In the genomic region with DNA sequence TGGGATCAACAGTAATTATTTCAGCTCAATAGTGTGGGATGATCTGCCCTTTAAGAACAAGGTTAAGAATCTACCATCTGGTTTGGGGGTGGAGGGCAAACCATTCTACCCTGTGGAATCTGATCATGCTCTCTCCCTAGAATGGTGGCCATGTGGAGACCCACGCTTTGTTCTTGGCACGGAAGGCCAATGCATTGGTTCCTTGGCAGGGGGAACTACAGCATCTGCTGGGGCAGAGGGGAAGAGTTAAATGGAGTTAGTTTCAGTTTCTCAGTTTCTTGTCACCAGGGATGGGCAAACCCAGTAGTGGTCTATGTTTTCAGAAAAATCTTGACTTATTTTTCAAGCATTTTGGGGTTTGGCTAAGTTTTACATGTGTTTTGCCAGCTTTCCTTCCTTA, we compare ENCODE assay signal across 19 mouse cellular contexts.
DNase-seq lines count a peak whose midpoint lies in the region; ATAC-seq lines count a peak whose summit lies in the region.
"Had no signal": no experiment of that assay in that cellular context is flagged by ENCODE, and none has a peak within 500 bp of the region (broad histone marks: within the 10 kb centered on the region; RNA-seq: fewer than 3 reads in every experiment).

No protein-coding gene starts in this region.

- H3K9ac ChIP-seq in hindbrain, embryonic 13.5 days, result no peak overlapping the region
- H3K9ac ChIP-seq: forebrain, embryonic 12.5 days; heart, embryonic 13.5 days; hindbrain, embryonic 14.5 days had no signal

- H3K27me3 ChIP-seq in hindbrain, embryonic 10.5 days (ENCODE audit: insufficient read depth, poor library complexity, severe bottlenecking), result no peaks in the 10 kb centered on the region
- H3K27me3 ChIP-seq in hindbrain, embryonic 13.5 days, result no peaks in the 10 kb centered on the region
- H3K27me3 ChIP-seq: forebrain, embryonic 12.5 days had no signal

- 85% methylated on average over 2 of the region's 2 CpGs for WGBS in hindbrain, embryonic 10.5 days
- 71% methylated on average over 2 of the region's 2 CpGs for WGBS in hindbrain, embryonic 13.5 days

- peaks cover 16% of the 10 kb centered on the region; the same call in 1 of the 2 replicates for H3K4me1 ChIP-seq in hindbrain, embryonic 10.5 days (replicated peaks)
- H3K4me1 ChIP-seq in hindbrain, embryonic 13.5 days (replicated peaks), result peaks cover 10% of the 10 kb centered on the region; the same call in 1 of the 2 replicates

- no peak overlapping the region for H3K4me2 ChIP-seq in hindbrain, embryonic 13.5 days
- H3K4me2 ChIP-seq: forebrain, embryonic 12.5 days; heart, embryonic 13.5 days; hindbrain, embryonic 14.5 days had no signal

- H3K9me3 ChIP-seq in hindbrain, embryonic 10.5 days, result no peaks in the 10 kb centered on the region
- H3K9me3 ChIP-seq in hindbrain, embryonic 13.5 days, result no peaks in the 10 kb centered on the region
- H3K9me3 ChIP-seq: forebrain, embryonic 12.5 days; heart, embryonic 13.5 days had no signal

- peak; percentile 54 to 59 for DNase-seq in cerebellum, postnatal 14 days
- no peak for DNase-seq in cerebellum, postnatal 25 days
- no peak for DNase-seq in hindbrain, embryonic 10.5 days (ENCODE audit: low spot score)
- peak; percentile 82 for DNase-seq in left cerebral cortex, postnatal 4 days
- no peak for DNase-seq in left cerebral cortex, adult 8-10 months (ENCODE audit: low spot score in 2 of 2)
- DNase-seq in adipocyte (ENCODE audit: low spot score), result peak; percentile 39
- DNase-seq in spleen, postnatal 36 days (ENCODE audit: low spot score in 2 of 2), result no peak
- DNase-seq: adrenal gland, postnatal 14 days; cerebellum, adult 2 months; cerebellum, postnatal 36 days; gastrocnemius, postnatal 10 days; heart, adult 2 months; heart, postnatal 4 days had no signal

- no peak overlapping the region for H3K4me3 ChIP-seq in hindbrain, embryonic 10.5 days
- H3K4me3 ChIP-seq in hindbrain, embryonic 13.5 days, result no peak overlapping the region
- H3K4me3 ChIP-seq: forebrain, embryonic 12.5 days; heart, adult 2 months; heart, embryonic 13.5 days had no signal

- no peak for ATAC-seq in hindbrain, embryonic 13.5 days (ENCODE audit: low FRiP score)
- ATAC-seq: inflammation-experienced regulatory T-cells, adult 6 months; intestine, postnatal 0 days had no signal

- peak overlapping the region; percentile 53; the same call in 1 of the 2 replicates for H3K27ac ChIP-seq in hindbrain, embryonic 10.5 days
- H3K27ac ChIP-seq in hindbrain, embryonic 13.5 days, result no peak overlapping the region
- H3K27ac ChIP-seq: forebrain, embryonic 12.5 days; heart, adult 2 months; heart, embryonic 13.5 days; hindbrain, embryonic 14.5 days had no signal

- intact Hi-C loops in left cerebral cortex, postnatal 4 days (cut with DNase I), result no loop called here

- H3K36me3 ChIP-seq in hindbrain, embryonic 10.5 days, result no peaks in the 10 kb centered on the region
- H3K36me3 ChIP-seq in hindbrain, embryonic 13.5 days, result no peaks in the 10 kb centered on the region
- H3K36me3 ChIP-seq: forebrain, embryonic 12.5 days; heart, embryonic 13.5 days had no signal

Comparison
In these comparisons a context has a peak if more than half of its experiments do, and no peak if none do; other contexts are left out.
1. DNase-seq: peak in cerebellum, postnatal 14 days (2 of 2), left cerebral cortex, postnatal 4 days (single experiment) and adipocyte (single experiment); none in cerebellum, postnatal 25 days (0 of 2), hindbrain, embryonic 10.5 days (single experiment), left cerebral cortex, adult 8-10 months (0 of 2) and spleen, postnatal 36 days (0 of 2).